Mouse (Mus musculus): ENCODE data around the gene Arrdc2. TPM values are rescaled to one million over a fixed set of nuclear protein-coding genes. Genes with fewer than 3 reads are reported as not detected.

Arrdc2 gene
- polyA plus RNA-seq, 1 experiment: 50.3 TPM

DNA sequence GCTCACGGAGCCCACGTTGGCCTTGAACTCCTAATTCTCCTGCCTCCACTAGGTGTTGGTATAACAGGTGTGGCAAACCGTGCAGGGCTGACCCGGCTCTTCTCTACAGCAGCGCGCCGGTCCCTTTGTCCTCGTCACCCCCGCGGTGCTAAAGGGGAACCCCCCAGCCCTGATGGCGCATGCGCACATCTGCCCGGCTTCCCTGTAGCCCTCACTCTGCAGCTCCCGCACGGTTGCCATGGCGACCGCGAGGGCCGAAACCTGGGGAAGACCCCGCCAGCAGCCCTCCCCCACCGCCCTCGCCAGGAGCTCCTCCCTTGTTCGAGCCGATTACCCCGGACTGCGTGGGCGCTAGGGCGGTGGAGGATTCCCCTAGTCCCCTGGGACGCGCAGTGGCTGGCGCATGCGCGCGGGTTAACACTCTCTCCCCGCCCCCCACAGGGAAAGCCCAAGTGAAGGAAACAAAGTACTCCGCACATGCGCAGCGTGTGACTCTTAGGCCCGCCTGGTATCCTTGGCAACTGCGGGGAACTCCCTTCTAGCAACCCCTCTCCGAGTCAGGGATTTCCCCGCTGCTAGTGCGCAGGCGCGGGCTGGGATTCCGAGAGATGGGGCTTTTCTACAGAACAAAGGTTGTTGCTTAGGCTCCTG, 26.0 kb upstream of the Arrdc2 start:
- TF ChIP-seq POLR2A (IDR thresholded peaks at IDR 0.05; ENCODE audit: borderline replicate concordance, extremely low read depth, low read depth, low read length) (peak; percentile 81; the same call in 1 of the 2 replicates), CTCF (IDR thresholded peaks at IDR 0.05; ENCODE audit: insufficient read depth, low read length) (no peak)
- Histone ChIP-seq H3K4me3 (replicated peaks; ENCODE audit: extremely low read depth, low read depth, low read length) (peak overlapping the region; percentile 64), H3K4me1 (ENCODE audit: control insufficient read depth, insufficient read depth, low read length) (peaks cover 18% of the 10 kb centered on the region)
- DNase-seq: peak; percentile 98
- under 1% methylated on average over 46 of the region's 46 CpGs for WGBS

DNA sequence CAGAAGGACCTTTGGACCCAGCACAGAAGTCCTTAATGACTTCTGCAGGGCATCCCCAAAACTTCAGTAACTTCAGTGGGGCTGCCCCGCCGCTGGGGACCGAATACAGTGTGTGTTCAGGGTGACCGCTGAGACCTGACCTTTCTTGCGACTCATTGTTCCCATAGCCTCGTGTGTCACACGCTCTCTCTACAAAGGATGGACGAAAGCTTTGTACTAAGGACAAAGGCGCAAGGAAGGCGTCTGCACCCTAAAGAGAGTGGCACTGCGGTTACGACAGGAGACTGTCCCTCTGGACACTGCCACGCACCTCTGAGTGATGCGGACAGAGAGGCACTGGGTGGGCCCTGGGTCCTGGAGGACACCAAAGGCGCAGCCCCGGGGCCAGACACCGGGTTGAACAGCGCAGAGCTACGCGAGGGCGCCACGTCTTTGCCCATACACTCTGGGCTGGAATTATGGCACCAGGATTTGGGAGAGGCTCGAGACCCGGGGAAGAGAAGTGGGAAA, 25.2 kb upstream of the Arrdc2 start:
- Histone ChIP-seq H3K4me3 (replicated peaks; ENCODE audit: extremely low read depth, low read depth, low read length) (peak overlapping the region; percentile 64), H3K4me1 (ENCODE audit: control insufficient read depth, insufficient read depth, low read length) (peaks cover 18% of the 10 kb centered on the region)
- DNase-seq: no peak
- 2% methylated on average over 24 of the region's 24 CpGs for WGBS
- TF ChIP-seq POLR2A (IDR thresholded peaks at IDR 0.05; ENCODE audit: borderline replicate concordance, extremely low read depth, low read depth, low read length) (no peak), CTCF (IDR thresholded peaks at IDR 0.05; ENCODE audit: insufficient read depth, low read length) (no peak)

DNA sequence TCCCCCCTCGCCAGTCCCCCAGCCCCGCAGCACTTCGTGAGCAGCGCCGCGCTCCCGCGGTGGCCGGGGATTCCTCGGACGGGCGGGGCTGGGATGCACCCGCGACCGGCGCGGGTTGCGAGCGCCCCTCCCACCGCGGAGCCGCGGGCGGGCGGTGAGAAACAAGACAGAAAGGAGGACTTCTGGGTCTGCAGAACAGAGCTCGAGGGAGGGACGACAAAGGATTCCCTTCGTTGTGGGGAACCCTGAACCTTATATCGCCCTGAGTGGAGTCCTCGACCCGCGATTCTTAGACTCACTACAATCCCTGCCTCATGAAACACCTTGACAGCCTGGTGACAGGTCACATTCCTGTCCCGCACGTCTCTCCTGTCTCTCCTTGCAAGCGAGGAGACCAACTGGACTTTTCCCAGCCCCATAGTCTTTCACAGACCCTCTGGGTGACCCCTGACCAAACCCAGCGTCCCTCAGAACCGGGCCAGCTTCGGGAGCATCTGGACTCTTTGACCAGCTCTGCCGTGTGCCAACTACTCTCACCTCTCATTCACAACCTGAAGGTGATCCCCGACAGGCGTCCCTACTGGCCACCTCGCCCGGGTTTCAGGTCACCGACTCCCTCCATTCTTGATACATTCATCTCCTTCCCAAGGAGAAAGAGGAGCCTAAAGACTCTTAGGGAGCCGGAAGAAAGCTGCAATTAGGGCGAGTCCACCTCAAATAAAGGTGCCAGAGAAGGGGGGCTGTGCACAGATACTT, 24.6 kb upstream of the Arrdc2 start:
- TF ChIP-seq POLR2A (IDR thresholded peaks at IDR 0.05; ENCODE audit: borderline replicate concordance, extremely low read depth, low read depth, low read length) (no peak), CTCF (IDR thresholded peaks at IDR 0.05; ENCODE audit: insufficient read depth, low read length) (no peak)
- Histone ChIP-seq H3K4me3 (replicated peaks; ENCODE audit: extremely low read depth, low read depth, low read length) (no peak overlapping the region), H3K4me1 (ENCODE audit: control insufficient read depth, insufficient read depth, low read length) (peaks cover 16% of the 10 kb centered on the region)
- no peak for DNase-seq
- 2% methylated on average over 46 of the region's 46 CpGs for WGBS

DNA sequence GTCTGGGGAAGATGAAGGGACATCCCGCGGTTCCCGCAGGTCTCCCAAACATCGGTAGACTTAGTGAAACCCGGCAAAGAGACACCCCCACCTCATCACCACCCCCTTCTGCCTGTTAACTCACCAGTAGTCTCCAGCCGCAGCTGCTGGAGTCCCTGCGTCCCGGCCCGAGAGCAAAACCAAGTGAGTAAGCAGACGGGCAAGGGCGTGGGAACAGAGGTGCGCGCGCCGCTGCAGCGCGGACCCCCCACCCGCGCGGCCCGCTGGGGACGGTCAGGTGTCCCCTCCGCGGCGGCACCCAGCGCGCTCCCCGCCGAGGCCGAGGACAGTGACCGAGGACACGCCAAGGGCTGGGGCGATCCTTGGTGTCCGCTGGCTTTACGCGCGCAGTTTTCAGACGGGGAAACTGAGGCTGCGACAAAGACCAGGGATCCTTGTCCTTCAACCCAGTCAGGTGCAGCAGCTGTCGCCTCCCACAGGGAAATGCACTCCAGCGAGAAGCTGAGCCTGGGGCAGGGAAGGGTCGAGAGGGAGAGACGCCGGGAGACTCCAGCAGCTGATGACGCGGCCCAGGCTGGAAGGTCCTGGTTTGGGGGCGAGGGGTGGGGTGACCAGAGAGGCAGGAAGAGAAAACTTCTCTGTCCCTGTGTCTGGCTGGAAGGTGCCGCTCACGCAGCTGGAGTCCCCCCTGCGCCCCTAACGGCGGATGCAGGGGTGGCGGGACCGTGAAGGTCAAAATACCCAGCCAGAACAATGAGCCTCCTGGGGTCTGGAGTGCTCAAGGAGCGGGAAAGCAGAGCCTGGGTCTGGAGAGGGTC, 23.5 kb upstream of the Arrdc2 start, which contains the start of gene Kcnn1:
Kcnn1 (minus strand) TSS at position 435 of the 818 bp plus-strand sequence.
- WGBS: 2% methylated on average over 55 of the region's 55 CpGs
- TF ChIP-seq CTCF (IDR thresholded peaks at IDR 0.05; ENCODE audit: insufficient read depth, low read length): no peak
- no peak for TF ChIP-seq POLR2A (IDR thresholded peaks at IDR 0.05; ENCODE audit: borderline replicate concordance, extremely low read depth, low read depth, low read length)
- no peak for DNase-seq
- H3K4me1 ChIP-seq (ENCODE audit: control insufficient read depth, insufficient read depth, low read length): peaks cover 16% of the 10 kb centered on the region
- H3K4me3 ChIP-seq (replicated peaks; ENCODE audit: extremely low read depth, low read depth, low read length): no peak within 1 kb of the TSS

DNA sequence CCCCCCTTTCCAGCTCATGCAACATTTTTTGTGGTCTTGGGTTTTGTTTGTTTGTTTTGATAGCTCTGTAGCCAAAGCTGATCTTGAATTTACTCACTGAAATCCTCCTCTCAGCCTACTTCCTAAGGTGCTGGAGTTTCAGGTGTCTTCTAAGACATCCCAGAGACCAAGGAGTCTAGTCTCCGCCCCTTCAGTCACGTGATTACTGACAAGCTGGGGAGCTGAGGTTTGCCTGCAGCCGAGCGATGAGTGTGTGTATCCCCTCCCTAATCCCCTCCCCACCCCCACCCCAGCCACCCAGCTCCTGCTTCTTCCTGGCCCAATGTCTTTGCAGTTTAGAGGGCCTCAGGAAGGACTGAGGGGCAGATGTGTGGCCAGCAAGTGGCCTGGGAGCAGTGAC, 18.0 kb upstream of the Arrdc2 start:
- TF ChIP-seq POLR2A (IDR thresholded peaks at IDR 0.05; ENCODE audit: borderline replicate concordance, extremely low read depth, low read depth, low read length) (no peak), CTCF (IDR thresholded peaks at IDR 0.05; ENCODE audit: insufficient read depth, low read length) (no peak)
- Histone ChIP-seq H3K4me3 (replicated peaks; ENCODE audit: extremely low read depth, low read depth, low read length) (no peak overlapping the region), H3K4me1 (ENCODE audit: control insufficient read depth, insufficient read depth, low read length) (peaks cover 3% of the 10 kb centered on the region; the same call in 1 of the 2 replicates)
- 54% methylated on average over 4 of the region's 4 CpGs for WGBS
- no peak for DNase-seq

DNA sequence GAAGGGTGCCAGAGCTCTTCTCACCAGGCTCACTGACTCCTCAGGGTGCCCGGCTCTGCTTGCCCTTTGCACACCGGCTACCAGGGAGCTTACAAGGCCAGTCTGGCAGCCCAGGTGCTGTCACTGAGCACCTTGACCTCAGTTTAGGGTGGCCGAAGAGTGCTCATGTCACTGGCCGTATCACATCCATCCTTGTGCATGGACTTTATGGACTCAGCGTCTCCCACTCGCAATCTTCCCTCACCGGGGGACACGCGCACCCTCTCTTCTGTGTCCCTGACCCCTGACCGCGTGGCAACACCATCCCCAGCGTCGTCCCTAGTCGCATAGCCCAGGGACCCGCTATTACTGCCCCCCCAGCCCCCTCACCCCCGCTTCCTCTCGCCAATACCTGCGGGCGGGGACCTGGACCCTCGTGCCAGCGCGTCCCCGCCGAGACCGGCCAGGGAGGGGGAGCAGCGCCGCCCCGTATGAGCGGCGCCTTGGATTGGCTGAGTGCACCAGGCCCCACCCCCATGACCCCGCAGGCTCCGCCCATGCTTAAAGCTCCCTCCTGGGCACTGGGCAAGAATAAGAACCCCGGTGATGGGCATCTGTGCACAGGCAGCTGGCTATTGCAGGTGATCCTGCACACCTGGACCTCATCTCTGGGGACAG, 17.1 kb upstream of the Arrdc2 start:
- Histone ChIP-seq H3K4me1 (ENCODE audit: control insufficient read depth, insufficient read depth, low read length) (peaks cover 3% of the 10 kb centered on the region; the same call in 1 of the 2 replicates), H3K4me3 (replicated peaks; ENCODE audit: extremely low read depth, low read depth, low read length) (peak overlapping the region; percentile 43)
- peak; percentile 70 for DNase-seq
- 7% methylated on average over 33 of the region's 33 CpGs for WGBS
- TF ChIP-seq POLR2A (IDR thresholded peaks at IDR 0.05; ENCODE audit: borderline replicate concordance, extremely low read depth, low read depth, low read length) (no peak), CTCF (IDR thresholded peaks at IDR 0.05; ENCODE audit: insufficient read depth, low read length) (no peak)

DNA sequence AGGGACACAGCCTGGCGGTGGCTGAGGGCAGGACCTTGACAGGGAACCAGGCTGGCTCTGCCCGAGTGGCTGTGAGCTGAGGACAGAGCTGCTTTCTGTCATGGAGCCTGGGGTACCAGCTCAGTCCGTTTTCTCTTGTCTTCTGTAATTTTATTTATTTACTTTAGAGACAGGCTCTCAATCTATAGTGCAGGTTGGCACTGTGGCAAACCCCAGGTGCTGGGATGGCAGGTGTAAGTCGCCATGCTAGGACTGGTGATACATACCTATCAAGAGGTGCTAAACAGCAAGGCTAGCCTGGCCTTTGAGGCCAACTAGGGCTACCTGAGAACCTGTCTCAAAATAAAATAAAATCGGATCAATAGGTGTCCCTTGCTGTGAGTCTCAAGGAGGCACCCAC, 16.5 kb upstream of the Arrdc2 start:
- Histone ChIP-seq H3K4me3 (replicated peaks; ENCODE audit: extremely low read depth, low read depth, low read length) (no peak overlapping the region), H3K4me1 (ENCODE audit: control insufficient read depth, insufficient read depth, low read length) (peaks cover 3% of the 10 kb centered on the region; the same call in 1 of the 2 replicates)
- TF ChIP-seq CTCF (IDR thresholded peaks at IDR 0.05; ENCODE audit: insufficient read depth, low read length) (no peak), POLR2A (IDR thresholded peaks at IDR 0.05; ENCODE audit: borderline replicate concordance, extremely low read depth, low read depth, low read length) (no peak)
- WGBS: 66% methylated on average over 5 of the region's 5 CpGs
- no peak for DNase-seq

DNA sequence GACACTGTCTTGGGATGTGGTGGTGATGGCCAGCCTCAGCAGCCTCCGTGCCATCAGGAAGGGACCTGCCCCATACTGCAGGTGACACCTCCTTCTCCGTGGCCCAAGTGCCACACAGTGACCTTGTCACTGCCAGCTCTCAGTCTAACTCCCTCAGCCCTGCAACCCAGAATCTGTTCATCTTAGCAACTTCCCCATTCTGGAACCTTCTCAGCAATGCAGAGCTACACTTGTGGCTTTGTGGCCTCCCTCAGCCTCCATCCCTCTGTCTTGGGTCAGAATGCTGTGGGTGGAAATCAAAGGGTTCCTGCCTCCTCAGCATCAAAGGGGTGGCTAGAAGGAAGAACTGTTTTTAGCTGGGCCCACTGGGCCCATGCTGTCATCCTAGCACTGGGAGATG, 14.3 kb upstream of the Arrdc2 start:
- DNase-seq: no peak
- 76% methylated on average over 2 of the region's 2 CpGs for WGBS
- Histone ChIP-seq H3K4me3 (replicated peaks; ENCODE audit: extremely low read depth, low read depth, low read length) (no peak overlapping the region), H3K4me1 (ENCODE audit: control insufficient read depth, insufficient read depth, low read length) (peaks cover 3% of the 10 kb centered on the region; the same call in 1 of the 2 replicates)
- TF ChIP-seq POLR2A (IDR thresholded peaks at IDR 0.05; ENCODE audit: borderline replicate concordance, extremely low read depth, low read depth, low read length) (no peak), CTCF (IDR thresholded peaks at IDR 0.05; ENCODE audit: insufficient read depth, low read length) (no peak)
